Mouse (Mus musculus) c-Kit-positive CD71-positive TER-119-negative erythroid progenitor cells, embryonic 14.5 days (primary cell): Measurements from ENCODE around the gene Ypel4.
"Not testable (repeated sequence)": the region's sequence is repeated elsewhere in the genome, so short reads cannot be mapped to it uniquely, and the experiment has no call there.

Experiments used
- DNase-seq: peaks from one replicate; pipeline ENCODE4 v3.0.0-alpha.2; 2013; ENCODE audit warnings: low read depth

Ypel4 gene

GRCm38 (mm10) chr2:84727172-84727858 is 6.5 kb upstream of the Ypel4 start, which contains the start of gene Clp1:
Gene Clp1, minus strand, starts transcription at chr2:84727350.
- DNase-seq = peak; percentile 99

DNA sequence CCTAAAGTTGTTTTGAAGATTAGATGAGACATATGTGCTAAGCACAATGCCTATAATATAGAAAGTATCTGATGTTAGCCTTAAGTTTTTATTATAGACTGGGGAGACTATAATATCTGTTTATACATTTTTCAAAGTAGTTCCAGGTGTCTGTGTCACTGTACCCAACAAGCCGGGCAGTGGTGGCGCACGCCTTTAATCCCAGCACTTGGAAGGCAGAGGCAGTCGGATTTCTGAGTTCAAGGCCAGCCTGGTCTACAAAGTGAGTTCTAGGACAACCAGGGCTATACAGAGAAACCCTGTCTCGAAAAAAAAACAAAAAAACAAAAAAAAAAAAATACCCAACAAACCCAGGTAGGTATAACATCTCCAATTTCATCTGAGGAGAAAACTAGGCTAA is 5.7 kb upstream of the Ypel4 start:
- not testable (repeated sequence) for DNase-seq

DNA sequence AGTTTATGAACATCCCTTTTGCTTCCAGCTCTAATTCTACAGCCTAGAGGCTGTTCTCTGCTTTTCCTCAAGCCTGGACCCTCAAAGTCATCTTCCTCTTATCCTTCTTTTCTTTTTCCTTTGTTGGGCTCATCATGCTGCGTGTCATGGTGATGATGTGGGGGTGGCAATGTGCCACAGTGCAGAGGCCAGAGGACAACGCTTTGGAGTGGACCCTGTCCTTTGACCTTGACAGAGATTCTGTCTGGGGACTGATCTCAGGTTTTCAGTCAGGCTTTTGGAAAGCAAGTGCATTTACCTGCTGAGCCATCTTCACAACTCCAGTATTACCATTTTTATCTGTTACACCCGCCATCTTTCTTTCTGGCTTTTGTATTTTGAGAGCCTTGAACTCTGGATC is 2.7 kb upstream of the Ypel4 start:
- DNase-seq = no peak

GRCm38 (mm10) chr2:84732394-84732793 is 1.5 kb upstream of the Ypel4 start:
- no peak for DNase-seq

DNA sequence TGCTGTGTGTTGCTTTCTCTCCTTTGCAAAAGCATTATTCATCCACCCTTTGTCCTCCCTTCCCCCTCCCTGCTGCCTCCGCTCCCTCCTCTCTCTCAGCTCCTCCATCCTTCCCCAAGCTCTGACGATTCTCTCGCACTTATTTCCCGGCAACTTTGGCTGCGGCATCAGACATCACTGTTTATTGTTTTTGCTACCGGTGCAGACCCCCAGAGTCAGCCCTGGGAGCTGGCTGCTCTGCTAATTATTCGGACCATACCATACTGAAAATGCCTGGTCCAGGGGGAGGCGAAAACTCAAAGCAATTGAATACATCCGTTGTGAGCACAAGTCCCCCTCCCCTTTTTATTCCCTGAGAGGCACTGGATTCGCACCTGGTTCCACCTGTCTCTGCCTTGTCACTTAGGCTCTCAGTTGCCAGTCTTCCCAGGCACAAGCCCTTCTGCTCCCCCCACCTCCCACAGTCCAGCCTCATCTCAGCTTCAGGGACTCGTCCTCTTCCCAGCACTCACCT is 550 bp downstream of the Ypel4 start:
- DNase-seq = no peak

- DNase-seq = no peak
Observed at GRCm38 (mm10) chr2:84734919-84735318, 1.1 kb downstream of the Ypel4 start.

- DNase-seq = peak; percentile 87
Observed at GRCm38 (mm10) chr2:84735346-84735920, 1.6 kb downstream of the Ypel4 start.

- no peak for DNase-seq
Observed at GRCm38 (mm10) chr2:84736312-84737161, 2.7 kb downstream of the Ypel4 start.

GRCm38 (mm10) chr2:84737451-84737925 is 3.6 kb downstream of the Ypel4 start:
- no peak for DNase-seq

GRCm38 (mm10) chr2:84738271-84738911 is 4.5 kb downstream of the Ypel4 start:
- no peak for DNase-seq

DNA sequence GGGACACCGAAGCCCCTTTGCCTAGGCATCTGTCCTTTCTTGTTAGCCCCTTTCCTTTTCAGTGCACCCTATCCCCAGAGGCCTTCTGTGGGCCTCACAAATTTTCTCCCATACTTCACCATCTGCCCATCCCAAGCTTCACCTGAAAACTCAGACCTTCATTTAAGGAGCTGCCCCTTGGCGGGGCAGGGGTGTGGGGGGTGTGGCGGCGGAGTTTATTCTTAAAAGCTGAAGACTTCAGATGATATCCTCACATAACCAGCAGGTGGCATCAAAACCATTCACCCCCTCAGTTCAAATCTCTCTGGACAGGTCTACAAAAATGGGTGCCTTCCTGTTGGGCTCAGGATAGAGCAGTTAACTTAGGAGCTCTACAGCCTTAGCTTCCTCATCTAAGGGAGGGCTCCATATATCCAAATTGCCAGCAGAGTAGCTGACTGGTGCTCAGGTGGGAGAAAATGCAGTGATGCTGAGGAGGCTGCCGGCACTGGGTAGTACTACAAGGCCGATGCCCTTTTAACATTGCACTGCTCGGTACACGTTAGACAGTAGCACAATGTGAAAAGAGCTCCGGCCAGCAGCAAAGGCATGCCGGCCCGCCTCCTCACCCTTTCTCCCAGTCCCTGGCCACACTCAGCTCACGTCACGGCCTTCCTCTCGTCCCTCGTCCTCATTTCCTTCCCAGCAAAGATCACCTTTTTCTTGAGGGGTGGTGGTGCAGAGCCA is 6.9 kb downstream of the Ypel4 start:
- DNase-seq = no peak

DNA sequence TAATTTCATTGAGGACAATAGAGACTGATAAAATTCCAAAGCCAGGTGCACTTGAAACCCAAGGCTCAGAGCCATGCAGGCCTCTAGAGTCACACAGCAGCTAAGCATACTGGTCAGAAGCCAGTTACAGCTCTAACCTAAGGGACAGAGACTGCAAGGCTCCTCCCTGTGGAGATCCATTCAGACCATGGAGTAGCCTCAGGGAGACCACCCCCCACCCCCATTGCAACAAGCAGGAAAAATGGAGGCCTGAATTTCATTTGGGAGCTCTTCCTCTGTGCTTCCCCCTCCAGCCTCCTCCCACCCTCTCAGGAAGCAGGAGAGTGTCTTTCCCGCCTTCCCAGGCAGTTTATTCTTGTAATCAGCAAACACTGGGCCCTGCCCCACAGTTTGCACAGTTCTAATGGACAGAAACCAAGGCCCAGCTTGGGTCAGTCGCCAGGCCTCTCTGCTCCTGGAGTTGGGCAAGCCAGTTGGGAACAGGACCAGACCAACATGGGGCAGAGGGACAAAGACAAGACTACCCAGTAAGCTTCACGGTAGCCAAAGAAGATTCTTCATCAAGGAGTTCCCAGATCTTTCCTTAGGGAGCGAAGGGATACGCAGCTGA is 8.1 kb downstream of the Ypel4 start:
- no peak for DNase-seq

GRCm38 (mm10) chr2:84742451-84743283 is 8.8 kb downstream of the Ypel4 start:
- DNase-seq = no peak

- DNase-seq = no peak
Observed at GRCm38 (mm10) chr2:84743561-84743960, 9.7 kb downstream of the Ypel4 start, which contains the start of gene Gm19426. Gene Gm19426, minus strand, starts transcription at chr2:84743655.

- DNase-seq = no peak
Observed at GRCm38 (mm10) chr2:84744126-84744525, 10.3 kb downstream of the Ypel4 start.

DNA sequence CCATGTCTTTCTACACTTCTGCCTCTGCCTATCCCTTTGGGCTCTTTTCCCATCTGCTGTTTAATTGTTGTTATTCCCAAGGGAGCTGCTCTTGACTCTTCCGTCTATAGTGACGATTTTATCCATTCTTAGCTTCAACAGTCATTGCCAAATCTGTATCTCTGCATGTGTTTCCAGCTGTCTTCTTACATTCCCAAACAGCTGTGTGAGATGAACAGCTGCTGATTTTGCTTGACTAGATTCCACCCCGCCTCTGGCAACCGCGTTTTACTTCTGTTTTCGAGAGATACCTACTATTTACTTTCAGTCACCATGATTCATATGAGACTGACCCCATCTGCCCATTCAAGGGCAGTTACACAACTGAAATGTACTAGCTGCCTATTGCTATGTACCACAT is 16.3 kb downstream of the Ypel4 start:
- DNase-seq = no peak

DNA sequence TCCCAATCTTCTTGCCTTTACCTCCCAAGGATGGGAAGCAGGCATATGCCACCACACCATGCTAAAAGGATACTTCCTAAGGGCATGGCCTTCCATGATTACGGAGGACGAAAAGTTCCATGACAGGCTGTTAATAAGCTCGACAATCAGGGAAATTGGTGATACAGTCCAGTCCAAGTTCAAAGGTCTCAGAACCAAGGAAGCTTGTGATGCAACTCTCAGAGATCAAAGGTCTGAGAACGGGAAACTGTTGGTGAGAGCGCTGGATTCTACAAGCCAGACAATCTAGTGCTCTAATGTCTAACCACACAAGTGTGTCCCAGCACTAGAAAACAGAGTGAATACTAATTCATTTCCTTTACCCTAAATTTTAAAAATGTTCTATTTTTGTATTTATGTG is 22.4 kb downstream of the Ypel4 start:
- DNase-seq = no peak

GRCm38 (mm10) chr2:84757026-84757682 is 23.3 kb downstream of the Ypel4 start:
- DNase-seq = no peak

DNA sequence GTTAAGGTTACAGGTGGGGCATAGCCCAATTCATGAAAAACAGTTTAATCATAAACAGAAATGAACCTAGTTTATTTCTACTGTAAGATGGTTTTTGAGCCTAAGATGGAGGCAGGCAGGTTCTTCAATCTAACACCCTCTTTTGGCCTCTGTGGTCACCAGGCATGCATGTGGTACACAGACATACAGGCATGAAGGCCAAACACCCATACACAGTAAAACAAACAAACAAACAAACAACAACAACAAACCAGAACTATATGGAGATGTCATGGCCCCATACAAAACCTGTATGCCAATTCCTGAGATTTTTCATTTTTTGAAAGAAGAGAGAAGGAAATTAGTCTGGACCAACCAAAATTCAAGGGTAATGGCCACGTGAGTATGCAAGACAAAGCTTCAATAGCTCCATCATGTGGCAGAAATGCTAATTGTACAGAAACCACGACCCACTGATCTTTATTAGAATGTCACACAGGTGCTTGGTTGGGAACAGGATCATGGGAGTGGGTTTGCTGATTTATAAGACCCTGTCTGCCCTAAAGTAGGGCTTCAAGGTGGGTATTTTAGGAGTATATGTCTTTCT is 24.8 kb downstream of the Ypel4 start:
- DNase-seq = no peak
